Mouse (Mus musculus) MEL-GATA-1-ER (cell line): ENCODE results near the gene Krt71.
"Not testable (repeated sequence)": the region's sequence is repeated elsewhere in the genome, so short reads cannot be mapped to it uniquely, and the experiment has no call there.

Experiments used
- DNase-seq: peaks from one replicate; pipeline ENCODE4 v3.0.0-alpha.2; 2012; ENCODE audit warnings: low read depth; ENCODE audit errors: extremely low read depth

The Krt71 gene

GRCm38 (mm10) chr15:101742711-101743110, at the start of gene Krt71:
Gene Krt71, minus strand, starts transcription at chr15:101743109.
- no peak for DNase-seq

DNA sequence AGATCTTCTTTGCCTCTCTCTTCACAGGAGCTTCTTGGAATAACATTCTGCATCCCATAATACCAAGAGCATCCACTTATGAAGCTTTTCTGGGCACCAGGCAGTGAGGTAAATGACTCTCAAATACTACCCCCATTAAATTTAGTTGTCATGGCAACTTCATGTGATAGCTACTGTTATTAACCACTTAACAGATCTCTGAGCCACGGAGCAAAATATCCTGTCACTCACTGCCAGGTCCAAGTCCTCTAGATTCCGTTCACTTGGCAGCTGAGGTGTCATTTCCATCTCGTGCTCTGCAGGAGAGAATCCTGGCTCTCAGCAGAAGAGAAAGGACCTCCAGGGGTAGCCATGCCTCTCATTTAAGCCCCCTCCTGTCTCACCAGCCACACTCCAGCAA, 48.0 kb upstream of the Krt71 start:
- no peak for DNase-seq

- DNase-seq, result no peak
These were observed 43.5 kb upstream of the Krt71 start, which contains the start of gene Krt72 for GRCm38 (mm10) chr15:101786360-101786759. Gene Krt72, minus strand, starts transcription at chr15:101786460.

- no peak for DNase-seq
These were observed 30.5 kb upstream of the Krt71 start for GRCm38 (mm10) chr15:101773420-101773819.

GRCm38 (mm10) chr15:101772711-101773081, 29.8 kb upstream of the Krt71 start:
- DNase-seq, result peak; percentile 57

DNA sequence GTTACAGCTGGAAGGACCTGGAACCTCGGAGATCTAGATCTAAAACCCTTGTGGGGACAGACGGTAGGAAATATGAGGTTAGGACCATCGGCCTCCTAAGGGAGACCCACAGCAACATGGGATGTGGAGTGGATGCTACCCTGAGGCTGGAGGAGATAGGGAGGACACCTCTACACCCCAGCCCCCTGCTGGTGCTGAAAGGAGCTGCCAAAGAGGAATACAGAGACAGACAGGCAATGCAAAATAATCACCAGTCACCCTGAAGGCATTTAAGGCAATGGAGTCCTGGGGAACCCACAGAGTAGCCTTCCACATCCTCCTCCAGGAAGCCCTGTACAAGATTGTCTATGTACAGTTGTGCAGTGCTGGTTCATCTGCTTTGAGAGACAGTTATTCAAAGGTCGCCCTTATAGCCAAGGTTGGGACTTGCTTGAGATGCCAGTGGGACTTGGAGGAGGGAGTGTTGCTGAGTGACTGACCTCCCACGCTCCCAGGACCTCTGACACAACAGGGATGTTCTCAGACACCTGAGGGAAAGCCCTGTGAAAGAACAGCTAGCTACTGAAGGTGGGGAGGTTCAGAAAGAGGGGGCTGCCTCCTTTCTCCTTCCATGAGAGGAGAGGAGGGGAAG, 29.3 kb upstream of the Krt71 start:
- peak; percentile 12 for DNase-seq

- DNase-seq, result no peak
These were observed 27.3 kb upstream of the Krt71 start for GRCm38 (mm10) chr15:101770226-101770625.

DNA sequence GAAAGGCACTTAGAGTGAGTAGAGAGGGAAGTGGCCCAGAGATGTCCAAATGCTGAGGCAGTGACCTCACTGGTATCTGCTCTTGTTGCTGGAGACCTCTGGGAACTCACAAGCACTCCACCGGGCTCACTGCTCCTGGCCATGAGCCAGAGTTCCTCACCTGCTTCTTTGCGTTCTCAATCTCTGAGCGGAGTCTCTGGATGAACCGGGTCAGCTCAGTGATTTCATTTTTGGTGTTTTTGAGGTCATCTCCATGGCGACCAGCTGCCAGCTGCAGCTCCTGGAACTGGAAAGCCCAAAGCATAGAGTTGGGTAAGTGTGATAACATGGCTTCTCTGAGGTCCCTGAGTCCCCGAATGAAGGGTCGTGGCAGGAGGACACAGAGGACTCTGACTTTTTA, 5.1 kb downstream of the Krt71 start:
- DNase-seq, result no peak

DNA sequence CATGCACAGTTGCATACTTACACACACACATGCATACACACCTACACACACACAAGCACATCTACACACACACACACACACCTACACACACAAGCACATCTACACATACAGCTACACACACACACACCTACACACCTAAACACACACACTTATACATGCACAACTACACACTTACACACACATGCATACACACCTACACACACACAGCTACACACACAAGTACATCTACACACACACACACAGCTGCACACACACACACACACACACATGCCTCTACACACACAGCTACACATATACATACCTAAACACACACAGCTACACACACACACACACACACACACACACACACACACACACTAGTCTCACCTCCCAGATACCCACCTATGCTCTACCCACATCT, 12.3 kb downstream of the Krt71 start:
- no peak for DNase-seq

GRCm38 (mm10) chr15:101724686-101725085, 18.2 kb downstream of the Krt71 start:
- no peak for DNase-seq

- no peak for DNase-seq
These were observed 27.1 kb downstream of the Krt71 start for GRCm38 (mm10) chr15:101715831-101716230.

- no peak for DNase-seq
These were observed 28.6 kb downstream of the Krt71 start for GRCm38 (mm10) chr15:101714356-101714755.

DNA sequence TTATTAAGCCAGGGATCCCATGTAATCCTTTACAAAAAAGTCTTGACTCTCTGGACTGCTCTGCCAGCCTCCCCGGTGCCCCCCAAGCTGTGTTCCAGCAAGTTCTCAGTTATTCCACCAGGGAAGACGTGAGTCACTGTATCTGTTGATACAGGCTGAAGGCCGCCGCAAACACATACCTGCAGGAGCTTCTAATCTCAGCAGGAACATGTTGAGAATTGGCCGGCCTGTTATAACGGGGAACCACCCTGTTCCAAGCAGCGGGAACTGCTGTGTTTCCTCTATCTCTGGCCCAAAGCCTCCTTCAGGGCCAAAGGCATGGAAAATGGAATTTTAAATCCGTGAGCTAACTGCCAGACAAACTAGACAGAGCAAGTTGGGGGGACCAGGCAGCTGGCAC, 29.2 kb downstream of the Krt71 start:
- no peak for DNase-seq

- no peak for DNase-seq
These were observed 30.2 kb downstream of the Krt71 start, which contains the start of gene Krt5 for GRCm38 (mm10) chr15:101712720-101713119. Gene Krt5, minus strand, starts transcription at chr15:101712898.

DNA sequence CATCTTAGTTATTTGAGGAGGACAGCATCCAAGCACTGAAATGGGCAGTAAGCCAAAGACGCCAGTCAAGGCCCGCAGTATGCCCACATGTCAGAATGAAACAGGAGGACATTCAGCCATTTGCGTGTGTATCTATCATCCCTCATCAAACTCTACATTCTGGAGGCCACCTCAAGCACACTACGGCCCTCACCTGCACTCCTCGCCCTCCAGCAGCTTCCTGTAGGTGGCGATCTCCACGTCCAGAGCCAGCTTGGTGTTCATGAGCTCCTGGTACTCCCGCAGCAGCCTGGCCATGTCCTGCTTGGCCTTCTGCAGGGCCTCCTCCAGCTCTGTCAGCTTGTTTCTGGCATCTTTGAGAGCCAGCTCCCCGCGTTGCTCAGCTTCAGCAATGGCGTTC, 34.2 kb downstream of the Krt71 start:
- no peak for DNase-seq

DNA sequence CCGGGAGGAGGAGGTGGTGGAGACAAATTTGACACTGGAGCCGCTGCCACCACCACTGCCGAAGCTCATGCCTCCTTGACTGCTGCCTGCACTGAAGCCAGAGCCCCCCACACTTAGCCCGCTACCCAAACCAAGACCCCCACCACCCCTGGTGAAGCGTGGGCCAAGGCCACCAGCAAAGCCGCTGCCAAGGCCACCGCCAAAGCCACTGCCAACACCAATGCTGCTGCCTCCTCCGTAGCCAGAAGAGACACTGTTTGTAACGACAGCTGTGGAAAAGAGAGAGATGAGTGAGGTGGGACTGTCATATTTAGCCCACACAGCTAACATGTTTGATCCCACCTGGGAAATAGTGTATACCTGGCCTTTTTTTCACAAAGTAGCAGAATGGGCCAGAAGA, 35.5 kb downstream of the Krt71 start:
- DNase-seq, result no peak

DNA sequence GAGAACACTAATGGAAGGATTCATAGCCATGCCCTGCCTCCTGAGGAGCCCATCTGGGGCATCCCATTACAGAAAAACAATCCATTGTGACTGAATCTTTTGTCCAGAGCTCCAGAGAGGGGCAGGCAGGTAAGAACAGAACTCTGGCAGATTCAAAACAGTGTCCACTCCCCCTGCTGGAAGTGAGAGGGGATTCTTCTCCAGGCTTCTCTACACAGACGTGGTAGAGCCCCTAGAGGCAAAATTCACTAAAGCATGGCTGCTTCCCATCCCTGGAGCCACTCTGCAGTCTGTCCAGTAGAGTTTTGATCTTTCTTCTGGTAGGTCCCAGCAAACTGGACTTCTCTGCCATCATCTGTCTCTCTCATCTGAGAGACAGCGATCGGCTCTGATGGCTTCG, 38.8 kb downstream of the Krt71 start:
- DNase-seq, result no peak

DNA sequence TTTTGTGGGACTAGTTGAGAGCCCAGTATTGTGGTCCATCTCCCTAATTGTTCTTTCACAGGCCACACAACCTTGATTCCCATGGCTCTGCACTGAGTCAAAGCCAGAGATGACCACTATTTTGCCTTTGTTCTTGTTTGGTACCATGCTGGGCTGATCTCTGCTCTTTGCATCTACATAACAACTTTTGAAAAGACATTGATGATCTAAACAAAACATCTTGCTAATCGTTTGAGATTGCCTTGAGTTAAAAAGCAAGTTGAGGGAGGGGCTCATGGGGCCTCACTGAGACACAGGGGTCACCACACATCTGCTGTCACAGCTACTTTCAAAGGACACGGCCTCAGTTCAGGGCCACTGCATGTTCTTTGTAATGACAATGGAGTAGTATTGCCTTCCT, 40.5 kb downstream of the Krt71 start:
- DNase-seq, result no peak

DNA sequence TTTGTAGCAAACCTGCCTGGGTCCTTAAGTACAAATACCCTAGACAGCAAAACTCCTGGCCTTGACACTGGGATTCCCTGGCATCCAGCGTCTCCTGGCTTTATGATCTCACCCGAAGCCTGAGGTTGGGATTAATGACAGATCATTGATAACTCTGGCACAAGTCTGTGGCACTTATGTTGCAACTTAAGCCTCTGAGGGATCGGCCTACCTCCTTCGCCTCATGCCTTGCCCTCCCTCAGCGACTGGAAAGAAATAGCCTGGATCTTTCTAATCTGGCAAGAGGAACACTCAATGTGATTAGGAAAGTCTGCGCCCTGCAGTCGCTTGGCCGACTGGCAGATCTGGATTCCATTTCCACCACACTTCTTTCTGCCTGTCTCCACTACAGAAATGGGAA, 43.0 kb downstream of the Krt71 start:
- no peak for DNase-seq

DNA sequence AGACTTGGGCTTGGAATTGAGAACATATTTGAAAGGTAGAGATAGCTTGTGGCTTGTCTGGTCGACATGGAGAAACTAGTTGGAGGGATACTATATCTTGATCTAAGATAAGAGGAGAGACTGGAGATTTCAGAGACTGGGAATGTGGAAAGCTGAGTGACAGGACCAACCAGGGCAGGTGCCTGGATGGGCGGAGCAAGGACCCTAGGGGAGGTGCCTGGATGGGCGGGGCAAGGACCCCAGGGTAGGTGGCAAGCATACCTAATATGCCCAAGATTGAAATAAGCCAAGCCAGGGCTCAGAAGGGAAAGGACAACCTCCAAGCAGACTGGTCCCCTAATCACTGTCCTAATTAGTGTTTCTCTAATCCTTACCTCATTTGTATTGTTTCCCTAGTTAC, 43.7 kb downstream of the Krt71 start:
- no peak for DNase-seq

GRCm38 (mm10) chr15:101697326-101698188, 45.4 kb downstream of the Krt71 start:
- DNase-seq, result no peak

DNA sequence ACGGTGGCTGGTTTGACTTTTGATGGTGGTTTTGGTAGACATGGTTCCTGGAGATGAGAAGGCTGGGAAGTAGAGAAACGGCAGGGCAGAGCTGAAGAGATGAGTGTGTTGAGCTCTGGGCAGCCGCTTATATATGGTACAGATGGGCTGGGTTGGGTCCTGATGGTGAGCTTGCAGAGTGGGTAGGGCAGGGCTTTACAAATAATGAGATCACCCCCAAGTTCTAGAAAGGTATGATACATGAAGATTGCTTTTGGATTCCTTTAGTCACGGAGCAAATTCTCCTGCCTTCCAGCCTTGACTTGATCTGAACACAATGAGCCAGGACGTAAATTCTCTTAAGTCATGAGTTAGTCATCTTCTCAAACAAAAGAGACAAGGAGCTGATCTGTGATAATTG, 48.7 kb downstream of the Krt71 start, which contains the start of gene Krt6a:
TSS of gene Krt6a (minus strand) at position 101 of the 400 bp plus-strand sequence.
- DNase-seq, result no peak

GRCm38 (mm10) chr15:101690460-101690859, 52.4 kb downstream of the Krt71 start:
- DNase-seq, result not testable (repeated sequence)
